Mouse (Mus musculus): ENCODE measurements around the gene Baz1b.

The Baz1b gene

GRCm38 (mm10) chr5:135274663-135275396 is 87.8 kb downstream of the Baz1b start:
- DNase-seq (ENCODE audit: low read depth): no peak

- no peak for DNase-seq (ENCODE audit: low read depth)
These were observed 89.5 kb downstream of the Baz1b start for GRCm38 (mm10) chr5:135276597-135276996.

GRCm38 (mm10) chr5:135280226-135280625 is 93.2 kb downstream of the Baz1b start:
- DNase-seq (ENCODE audit: low read depth): no peak

- no peak for DNase-seq (ENCODE audit: low read depth)
These were observed 98.1 kb downstream of the Baz1b start for GRCm38 (mm10) chr5:135285211-135285610.

- peak; percentile 74 for DNase-seq (ENCODE audit: low read depth)
These were observed 99.1 kb downstream of the Baz1b start for GRCm38 (mm10) chr5:135286185-135286584.

- DNase-seq (ENCODE audit: low read depth): no peak
These were observed 99.9 kb downstream of the Baz1b start for GRCm38 (mm10) chr5:135286926-135287325.

GRCm38 (mm10) chr5:135290703-135291102 is 103.6 kb downstream of the Baz1b start:
- DNase-seq (ENCODE audit: low read depth): no peak

GRCm38 (mm10) chr5:135291193-135291592 is 104.1 kb downstream of the Baz1b start:
- DNase-seq (ENCODE audit: low read depth): no peak

- no peak for DNase-seq (ENCODE audit: low read depth)
These were observed 104.9 kb downstream of the Baz1b start for GRCm38 (mm10) chr5:135292001-135292400.
